Mouse (Mus musculus) embryo, embryonic 11.5 days (tissue): ENCODE data around the gene Hmcn1.
A peak's percentile ranks its signal among the peaks of the same experiment; 100 is the strongest.

Experiments
- DNase-seq: peaks from one replicate; pipeline ENCODE4 v3.0.0-alpha.2; 2012; ENCODE audit warnings: low read depth, low spot score

Gene Hmcn1

GRCm38 (mm10) chr1:150993162-150994064 lies at the start of gene Hmcn1:
Gene Hmcn1, minus strand, starts transcription at chr1:150993435.
- peak; percentile 58 for DNase-seq

DNA sequence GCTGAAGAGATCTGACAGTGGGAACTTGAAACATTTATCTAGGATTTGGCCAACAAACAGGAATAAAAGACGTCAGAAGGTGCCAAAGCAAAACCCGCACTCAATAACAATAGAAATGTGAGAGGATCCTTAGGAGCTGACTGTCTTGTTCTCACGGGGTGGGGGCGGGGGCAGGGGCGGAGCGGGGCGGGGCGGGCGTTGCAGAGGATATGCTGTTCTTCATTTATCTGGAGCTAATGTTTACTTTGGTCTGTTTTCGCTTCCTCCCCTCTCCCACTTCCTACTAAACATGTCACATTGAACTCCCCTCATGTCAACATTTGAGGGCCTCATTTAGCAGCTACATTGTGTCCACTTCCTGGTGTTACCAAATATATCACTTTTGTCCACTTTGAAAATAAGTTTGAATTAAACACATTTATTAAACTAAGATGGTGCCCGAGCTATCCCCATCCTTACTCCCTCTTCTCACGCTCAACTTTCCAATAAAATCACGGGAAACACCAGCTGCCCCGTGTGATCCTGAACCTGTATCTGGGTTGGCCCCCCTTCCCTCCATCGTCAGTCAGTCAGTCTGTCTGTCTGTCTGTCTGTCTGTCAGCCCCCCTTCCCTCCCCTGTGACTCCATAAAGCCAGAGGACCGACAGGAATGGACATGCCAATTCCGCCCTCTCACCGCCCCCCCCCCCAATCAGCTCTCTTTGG lies 47.9 kb upstream of the Hmcn1 start:
- DNase-seq = no peak

GRCm38 (mm10) chr1:151040290-151040689 lies 47.1 kb upstream of the Hmcn1 start:
- no peak for DNase-seq

- DNase-seq = no peak
Observed at GRCm38 (mm10) chr1:151039189-151039588, 46.0 kb upstream of the Hmcn1 start.

DNA sequence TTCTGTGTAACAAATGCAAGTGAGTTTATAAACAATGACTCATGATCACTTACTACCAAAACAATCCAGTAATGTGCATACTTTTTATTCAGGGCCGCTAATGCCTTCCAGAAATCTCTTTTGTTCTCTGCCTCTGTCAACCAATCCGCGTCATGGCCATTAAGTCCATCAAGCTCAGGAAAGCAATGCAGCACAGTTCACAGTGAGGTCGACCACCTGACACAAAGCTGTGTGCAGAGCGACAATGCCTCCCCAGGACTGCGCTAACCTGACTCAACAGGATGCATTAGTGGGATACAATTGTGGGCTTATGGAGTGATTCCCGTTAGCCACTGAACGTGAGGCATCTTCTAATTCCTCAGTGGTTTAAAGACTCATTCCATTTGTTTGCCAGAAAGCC lies 45.3 kb upstream of the Hmcn1 start:
- DNase-seq = no peak

DNA sequence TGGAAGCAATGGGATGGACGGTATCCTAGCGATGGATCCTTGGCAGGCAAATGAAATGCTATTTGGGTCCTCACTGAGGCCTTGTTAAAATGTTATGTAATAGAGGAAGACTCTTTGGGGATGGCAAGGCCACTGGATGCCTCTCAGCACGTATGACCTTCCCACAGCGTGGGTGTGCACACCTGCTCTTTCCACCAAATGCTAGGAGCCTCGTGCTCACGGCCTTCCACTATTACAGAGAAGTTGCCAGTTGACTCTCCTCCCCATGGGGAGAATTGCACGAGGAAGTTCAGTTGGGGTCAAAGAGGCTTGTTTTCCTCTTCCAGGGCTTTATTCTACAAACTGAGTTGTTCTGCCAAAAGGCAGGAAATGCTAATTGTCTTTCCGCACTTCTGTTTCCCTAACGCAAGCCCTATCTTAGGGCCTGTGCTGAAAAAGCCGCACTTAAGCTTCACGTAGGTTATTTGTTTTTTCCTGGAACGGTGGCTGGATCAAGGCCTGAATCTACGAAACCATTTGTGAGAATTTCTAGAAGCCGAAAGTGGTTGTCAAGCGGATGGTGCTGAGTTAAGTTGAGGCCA lies 43.3 kb upstream of the Hmcn1 start:
- no peak for DNase-seq

GRCm38 (mm10) chr1:151035766-151036165 lies 42.5 kb upstream of the Hmcn1 start:
- DNase-seq = no peak

- DNase-seq = peak; percentile 44
Observed at GRCm38 (mm10) chr1:151034993-151035592, 41.9 kb upstream of the Hmcn1 start.

- no peak for DNase-seq
Observed at GRCm38 (mm10) chr1:151033291-151033690, 40.1 kb upstream of the Hmcn1 start.

GRCm38 (mm10) chr1:151031581-151031980 lies 38.3 kb upstream of the Hmcn1 start:
- DNase-seq = no peak

- DNase-seq = no peak
Observed at GRCm38 (mm10) chr1:151031086-151031485, 37.9 kb upstream of the Hmcn1 start.

DNA sequence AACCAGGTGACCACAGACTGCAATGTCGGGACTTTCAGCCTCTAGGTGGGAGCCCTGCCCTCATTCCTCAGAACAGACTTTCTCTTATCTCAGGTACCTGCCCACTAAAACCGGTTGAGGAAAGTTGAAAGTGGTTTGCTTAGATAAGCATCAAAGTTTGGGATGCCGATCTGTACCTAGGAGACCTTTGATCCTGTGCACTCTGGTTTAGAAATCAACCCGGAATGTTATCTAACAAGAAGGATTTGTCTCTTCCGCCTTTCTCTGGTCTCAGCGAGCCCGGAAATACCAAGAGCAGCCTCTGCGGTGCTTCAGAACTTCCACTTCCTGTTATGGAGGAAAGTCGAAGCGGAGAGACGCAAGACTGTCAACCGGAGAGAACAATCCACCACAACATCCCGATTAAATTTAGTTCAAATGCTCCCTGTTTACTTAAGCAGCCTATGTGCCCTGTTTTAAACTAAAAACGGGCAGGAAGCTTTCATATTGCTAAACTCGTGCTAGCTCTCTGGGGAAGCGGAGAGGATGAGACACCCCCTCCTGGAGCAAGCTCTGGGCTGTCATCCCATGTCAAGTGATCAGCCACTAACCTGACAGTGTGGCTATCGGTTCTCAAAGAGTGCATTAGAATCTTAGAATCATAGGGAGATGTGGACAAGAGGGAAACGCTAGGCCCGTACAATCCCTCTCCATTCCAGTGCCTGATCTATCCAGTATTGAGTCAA lies 32.0 kb upstream of the Hmcn1 start:
- no peak for DNase-seq

DNA sequence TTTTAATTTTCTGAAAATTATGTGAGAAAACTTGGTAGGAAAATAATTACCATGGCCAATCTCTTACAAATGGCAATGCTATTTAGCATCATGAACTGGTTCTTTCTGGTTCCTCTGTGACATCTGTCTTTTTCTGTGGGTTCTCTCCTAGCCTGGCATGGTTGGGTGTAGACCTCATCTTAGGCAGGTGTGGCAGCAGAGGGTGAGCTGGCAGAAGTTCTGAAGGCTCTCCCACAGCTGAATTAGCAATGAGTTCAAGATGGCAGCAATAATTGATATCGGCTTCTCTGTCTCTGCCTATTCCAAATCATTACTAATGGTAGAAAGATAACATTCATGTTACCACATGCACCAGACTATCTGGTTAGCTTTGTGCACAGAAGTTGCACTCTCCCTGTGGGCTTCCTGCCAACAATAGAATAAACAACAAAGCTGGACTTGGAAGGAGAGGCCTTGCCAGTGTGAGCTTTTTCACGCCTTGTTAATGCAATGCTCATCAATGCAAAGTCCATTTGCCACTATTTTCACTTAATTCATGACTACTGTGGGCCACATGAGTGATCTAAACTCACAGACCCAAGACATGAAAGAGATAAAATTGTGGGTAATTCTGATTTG lies 26.1 kb upstream of the Hmcn1 start:
- DNase-seq = no peak

DNA sequence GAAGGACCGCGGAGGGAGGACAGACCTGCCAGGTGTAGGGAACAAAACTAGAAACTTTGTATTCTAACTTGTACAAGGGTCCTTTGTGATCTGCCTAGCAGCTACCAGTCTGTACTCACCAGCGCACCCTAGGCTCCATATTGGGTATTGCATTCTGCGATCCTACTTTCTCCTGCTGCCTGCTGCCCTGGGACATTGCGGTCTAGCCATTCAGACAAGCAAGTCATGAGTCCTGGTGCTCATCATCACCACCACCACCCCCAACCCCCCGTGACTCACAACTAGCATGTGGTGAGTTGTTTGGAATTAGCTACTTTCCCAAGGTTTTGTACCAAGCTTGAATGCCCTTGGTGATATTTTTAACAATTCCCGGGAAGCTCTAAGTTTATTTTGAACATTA lies 17.8 kb upstream of the Hmcn1 start:
- no peak for DNase-seq

DNA sequence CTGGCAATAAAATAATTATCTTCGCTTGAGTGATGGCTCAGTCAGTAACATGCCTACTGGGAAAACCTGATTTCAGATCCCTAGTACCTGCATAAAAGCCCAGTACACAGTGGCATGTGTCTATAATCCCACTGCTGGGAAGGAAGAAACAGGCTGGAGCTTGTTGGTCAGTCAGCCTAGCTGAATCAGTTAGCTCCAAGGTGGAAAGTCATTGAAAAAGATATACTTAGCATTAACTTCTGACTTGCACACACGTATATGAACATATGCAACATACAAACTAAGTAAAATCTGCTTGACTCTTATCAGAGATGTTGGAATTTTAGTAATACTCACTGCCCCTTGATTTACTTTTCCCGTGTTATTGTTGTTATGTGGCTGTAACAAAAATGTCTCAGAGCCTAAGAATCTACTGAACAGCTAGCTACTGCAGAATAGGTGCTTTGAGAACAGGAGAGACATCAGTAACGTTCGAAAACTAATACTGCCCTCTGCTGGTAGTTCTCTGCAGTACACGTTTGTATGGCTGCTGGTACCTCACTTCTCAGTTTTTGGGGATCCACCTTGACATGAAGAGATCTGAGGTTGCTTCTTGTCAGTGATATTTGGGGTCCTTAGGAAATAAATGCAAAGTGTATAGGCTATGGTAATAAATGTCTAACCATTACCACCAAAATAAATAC lies 16.0 kb upstream of the Hmcn1 start:
- DNase-seq = peak; percentile 54

GRCm38 (mm10) chr1:151007747-151008146 lies 14.5 kb upstream of the Hmcn1 start:
- DNase-seq = no peak

GRCm38 (mm10) chr1:151004007-151004406 lies 10.8 kb upstream of the Hmcn1 start:
- no peak for DNase-seq

DNA sequence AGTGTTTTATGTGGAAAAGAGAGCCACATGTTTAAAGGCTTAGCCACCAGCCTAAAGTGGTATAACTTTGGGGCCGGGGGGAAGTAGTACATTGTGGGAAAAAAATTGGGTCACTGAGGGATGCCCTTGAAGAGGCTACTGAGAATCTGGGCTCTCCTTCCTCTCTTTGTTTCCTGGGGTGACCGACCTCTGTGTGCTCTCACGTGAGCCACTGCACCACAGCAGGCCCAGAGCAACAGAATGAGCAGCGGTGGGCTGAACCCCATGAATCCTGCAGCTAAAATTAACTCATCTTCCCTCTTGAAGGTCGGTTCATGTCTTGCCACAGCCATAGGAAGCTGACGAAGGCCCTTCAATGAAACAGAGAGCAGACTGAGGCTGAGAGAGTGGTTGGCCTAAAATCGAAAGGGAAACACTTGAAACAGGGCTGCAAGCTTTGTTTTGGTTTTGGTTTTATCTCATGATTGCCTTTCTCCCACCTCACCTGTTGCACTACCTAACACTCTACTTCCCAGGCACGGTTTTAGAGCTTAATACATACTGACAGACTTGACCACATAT lies 8.7 kb upstream of the Hmcn1 start:
- no peak for DNase-seq

DNA sequence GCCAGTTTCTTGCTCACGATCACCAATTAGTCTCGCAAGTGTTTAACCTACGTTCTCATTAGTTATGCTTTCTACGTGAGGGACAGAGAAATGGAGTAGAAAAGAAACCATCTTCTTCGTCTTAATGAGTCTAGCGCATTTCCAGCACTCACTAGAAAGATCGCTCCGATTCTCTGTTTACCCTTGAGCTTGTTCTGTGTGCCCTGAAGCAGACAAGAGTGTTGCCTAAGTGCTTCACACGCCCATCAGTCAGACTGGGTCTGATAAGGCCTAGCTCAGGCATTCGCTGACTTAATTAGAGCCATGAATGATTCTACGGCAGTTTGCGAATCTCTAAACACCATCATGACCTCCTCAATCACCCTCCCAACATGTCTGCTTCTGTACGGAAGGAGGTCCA lies 7.5 kb upstream of the Hmcn1 start:
- DNase-seq = no peak

DNA sequence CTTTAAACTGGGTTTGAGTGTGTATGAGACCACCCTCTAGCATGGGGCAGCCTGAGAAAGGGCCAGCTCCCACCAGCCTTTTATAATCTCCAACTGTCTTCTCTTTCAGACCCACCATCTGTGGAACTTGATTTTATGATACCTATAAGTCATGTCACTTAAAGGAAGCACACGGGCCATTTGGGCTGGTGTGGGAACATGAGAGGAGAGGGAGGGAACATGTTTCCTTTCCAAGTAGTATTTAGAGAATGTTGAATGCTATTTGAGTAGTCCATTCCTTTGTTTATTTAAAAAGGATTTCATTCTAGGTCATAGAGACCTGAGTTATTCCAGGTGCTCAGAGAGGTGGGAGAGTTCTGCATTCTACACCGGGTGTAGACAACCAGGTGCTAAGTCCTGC lies 1.4 kb upstream of the Hmcn1 start:
- DNase-seq = no peak
